Mouse (Mus musculus) E14TG2a.4 (cell line): ENCODE results near the gene Arpc4.

ENCODE experiments used
- H3K27me3 ChIP-seq: 2 replicates; pipeline ENCODE4 v1.6.1; 2014; ENCODE audit warnings: low read length, control low read depth; ENCODE audit not compliant: insufficient read depth
- H3K36me3 ChIP-seq: 2 replicates; pipeline ENCODE4 v1.6.1; 2014; ENCODE audit warnings: low read length, control low read depth; ENCODE audit not compliant: insufficient read depth
- H3K4me1 ChIP-seq: replicated peaks from 2 replicates; pipeline ENCODE4 v1.6.1; 2014; ENCODE audit warnings: low read depth, low read length, control low read depth
- H3K4me3 ChIP-seq: replicated peaks from 2 replicates; pipeline ENCODE4 v1.5.1; 2014; ENCODE audit warnings: mild to moderate bottlenecking, low read length
- H3K9me3 ChIP-seq: 2 replicates; pipeline ENCODE4 v1.6.1; 2014; ENCODE audit warnings: low read length, control low read depth
- CTCF ChIP-seq: conservative IDR thresholded peaks from 2 replicates; pipeline ENCODE4 v1.5.1; 2014; ENCODE audit warnings: low read length
- NANOG ChIP-seq: IDR thresholded peaks from 2 replicates; pipeline ENCODE4 v1.6.1; 2014; ENCODE audit warnings: borderline replicate concordance, low read length, mixed read lengths
- POU5F1 ChIP-seq: IDR thresholded peaks from 2 replicates; pipeline ENCODE4 v1.6.1; 2014; ENCODE audit warnings: low read length, borderline replicate concordance

Gene Arpc4

DNA sequence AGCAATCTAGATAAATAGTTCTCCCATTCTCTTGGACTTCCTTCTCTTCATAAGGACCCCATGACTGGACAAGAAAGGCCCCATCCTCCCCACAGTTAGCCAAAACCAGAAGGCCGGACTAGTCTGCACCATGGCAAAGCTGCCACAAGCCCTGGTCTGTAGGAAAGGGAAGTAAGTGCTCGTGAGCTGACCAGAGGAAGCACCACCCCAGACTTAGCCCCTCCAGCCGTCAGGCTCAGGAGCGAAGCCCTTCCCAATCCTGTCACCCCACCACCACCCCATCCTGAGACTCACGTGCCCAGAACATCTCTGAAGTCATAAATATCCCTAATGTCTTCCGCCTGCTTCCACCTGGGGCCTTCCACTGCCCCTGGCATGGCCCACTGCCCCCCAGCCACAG lies 36.3 kb upstream of the Arpc4 start:
- H3K4me3 ChIP-seq = no peak overlapping the region
- no peaks in the 10 kb centered on the region for H3K9me3 ChIP-seq
- H3K4me1 ChIP-seq = peaks cover 40% of the 10 kb centered on the region
- TF ChIP-seq POU5F1 = no peak
- TF ChIP-seq NANOG = no peak
- no peak for TF ChIP-seq CTCF
- peaks cover 7% of the 10 kb centered on the region; the same call in 1 of the 2 replicates for H3K27me3 ChIP-seq
- no peaks in the 10 kb centered on the region; the same call in 1 of the 2 replicates for H3K36me3 ChIP-seq

DNA sequence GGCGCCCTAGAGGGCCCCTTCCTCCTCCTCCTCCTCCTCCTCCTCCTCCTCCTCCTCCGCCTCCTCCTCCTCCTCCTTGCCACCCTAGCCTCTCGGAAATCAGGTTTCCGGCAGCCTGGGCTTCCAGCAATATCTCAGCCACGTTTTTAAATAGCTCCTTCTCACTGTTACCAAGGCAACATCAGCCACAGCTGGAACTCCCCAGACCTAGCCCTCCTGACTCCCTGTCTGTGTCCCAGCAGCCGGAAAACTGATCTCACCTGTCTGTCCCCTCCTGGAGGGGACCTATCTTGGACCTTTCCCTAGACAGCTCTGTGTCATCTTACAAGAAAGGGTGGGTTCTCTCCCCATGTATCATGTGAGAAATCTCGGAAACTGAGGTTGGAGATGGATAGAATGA lies 35.6 kb upstream of the Arpc4 start:
- H3K4me3 ChIP-seq = no peak overlapping the region
- H3K27me3 ChIP-seq = peaks cover 7% of the 10 kb centered on the region; the same call in 1 of the 2 replicates
- no peaks in the 10 kb centered on the region for H3K9me3 ChIP-seq

DNA sequence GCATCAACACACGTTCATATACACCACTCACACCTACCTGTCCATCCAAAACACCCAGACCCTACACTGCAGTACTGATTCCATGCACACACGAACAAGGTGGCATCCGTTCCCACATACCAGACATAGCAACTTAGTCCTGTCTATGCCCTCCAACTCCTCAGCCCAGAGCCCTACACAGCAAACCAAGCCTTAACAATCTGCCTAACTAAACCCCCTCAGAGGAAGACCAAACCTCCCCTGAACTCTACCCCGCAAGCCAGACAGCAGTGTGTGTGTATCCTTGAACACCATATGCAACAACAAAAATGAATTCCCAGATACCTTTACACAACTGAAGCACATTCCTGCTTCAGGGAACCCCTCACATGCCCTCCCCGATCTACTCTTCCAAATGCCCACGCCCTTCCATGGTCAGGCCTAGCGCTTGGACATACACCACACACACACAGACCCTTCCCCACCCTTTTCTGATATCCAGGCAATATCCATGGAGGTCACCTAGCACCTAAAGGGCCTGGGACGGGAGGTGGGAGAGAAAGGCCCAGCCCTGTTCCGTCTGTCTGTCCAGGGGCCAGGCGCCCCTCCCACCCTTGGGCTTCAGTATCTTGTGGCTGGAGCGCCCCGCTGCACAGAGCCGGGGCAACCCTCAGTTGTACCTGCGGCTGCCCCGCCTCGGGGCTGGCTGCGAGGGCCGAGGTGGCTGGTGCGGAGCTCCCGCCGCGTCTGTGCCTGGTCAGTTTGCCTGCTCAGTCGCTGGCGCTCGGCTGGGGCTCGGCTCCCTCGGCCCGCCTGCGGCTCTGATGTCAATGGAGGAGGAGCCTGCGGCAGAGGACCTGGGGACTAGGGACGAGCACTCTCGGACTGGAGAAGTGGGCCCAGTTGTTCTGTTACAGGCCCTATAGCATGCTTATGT lies 34.5 kb upstream of the Arpc4 start, which contains the start of gene Camk1:
Gene Camk1 (minus strand): TSS at position 808 of the 916 bp plus-strand sequence.
- TF ChIP-seq CTCF = no peak
- no peak for TF ChIP-seq POU5F1
- no peak for TF ChIP-seq NANOG
- peak within 1 kb of the TSS; percentile 79 for H3K4me3 ChIP-seq
- peaks cover 7% of the 10 kb centered on the region; the same call in 1 of the 2 replicates for H3K27me3 ChIP-seq
- no peaks in the 10 kb centered on the region for H3K36me3 ChIP-seq
- peaks cover 45% of the 10 kb centered on the region for H3K4me1 ChIP-seq
- H3K9me3 ChIP-seq = no peaks in the 10 kb centered on the region

More for the DNA sequence above, 35.6 kb upstream of the Arpc4 start:
- H3K36me3 ChIP-seq = no peaks in the 10 kb centered on the region; the same call in 1 of the 2 replicates
- H3K4me1 ChIP-seq = peaks cover 45% of the 10 kb centered on the region
- TF ChIP-seq POU5F1 = no peak
- TF ChIP-seq CTCF = no peak
- TF ChIP-seq NANOG = no peak

DNA sequence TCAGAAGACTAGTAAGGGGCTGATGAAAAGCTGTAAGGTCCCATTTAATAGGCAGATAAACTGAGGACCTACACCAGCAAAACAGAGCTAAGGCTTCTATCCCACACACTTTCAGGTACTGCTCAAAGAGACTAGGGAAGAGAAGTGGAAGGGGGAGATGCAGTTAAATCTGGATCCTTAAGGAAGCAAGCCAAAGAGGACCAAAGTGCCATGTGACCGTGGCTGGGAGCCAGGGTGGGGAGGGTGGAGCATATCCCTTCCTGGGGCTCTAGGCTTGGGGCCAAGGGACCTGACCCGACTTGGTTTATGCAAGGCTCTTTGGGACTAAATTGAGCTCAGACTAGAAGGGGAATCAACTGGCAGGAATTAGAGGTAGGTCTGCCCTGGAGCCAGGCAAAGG lies 33.6 kb upstream of the Arpc4 start:
- peaks cover 7% of the 10 kb centered on the region; the same call in 1 of the 2 replicates for H3K27me3 ChIP-seq
- H3K36me3 ChIP-seq = no peaks in the 10 kb centered on the region
- H3K4me3 ChIP-seq = peak overlapping the region; percentile 79; the same call in 1 of the 2 replicates
- H3K9me3 ChIP-seq = no peaks in the 10 kb centered on the region
- H3K4me1 ChIP-seq = peaks cover 41% of the 10 kb centered on the region
- TF ChIP-seq POU5F1 = no peak
- no peak for TF ChIP-seq CTCF
- no peak for TF ChIP-seq NANOG

DNA sequence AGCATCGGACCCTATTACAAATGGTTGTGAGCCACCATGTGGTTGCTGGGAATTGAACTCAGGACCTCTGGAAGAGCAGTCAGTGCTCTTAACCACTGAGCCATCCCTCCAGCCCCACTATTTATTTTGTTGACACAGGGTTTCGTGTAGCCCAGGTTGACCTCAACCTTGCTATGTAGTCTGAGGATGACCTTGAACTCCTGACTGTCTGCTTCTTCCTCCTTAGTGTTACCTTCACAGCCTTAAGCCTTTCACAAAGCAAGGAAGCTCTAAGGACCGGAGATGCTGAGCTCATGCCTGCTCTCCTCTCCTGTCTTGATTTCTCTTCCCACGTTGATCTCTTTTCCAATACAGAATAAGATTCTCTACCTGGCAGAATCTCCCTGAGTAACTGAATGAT lies 31.0 kb upstream of the Arpc4 start:
- H3K4me1 ChIP-seq = peaks cover 52% of the 10 kb centered on the region
- TF ChIP-seq POU5F1 (no peak), CTCF (no peak), NANOG (no peak)

DNA sequence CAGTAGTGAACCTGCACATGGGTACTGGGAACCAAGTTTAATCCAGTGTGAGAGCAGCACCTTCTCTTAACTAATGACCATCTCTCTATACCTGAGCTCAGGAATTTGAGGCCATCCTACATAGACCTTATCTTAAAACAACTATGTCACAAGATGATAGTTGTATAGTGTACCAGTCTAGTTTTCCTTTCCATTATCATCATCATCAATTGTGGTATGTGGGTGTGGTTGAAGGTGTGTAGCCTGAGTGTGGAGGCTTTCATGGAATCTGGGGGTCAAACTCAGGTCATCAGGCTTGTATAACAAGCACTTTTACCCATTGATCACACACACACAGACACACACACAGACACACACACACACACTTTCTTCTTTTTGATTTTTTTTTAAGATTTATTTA lies 27.4 kb upstream of the Arpc4 start:
- Histone ChIP-seq H3K4me1 (peaks cover 38% of the 10 kb centered on the region), H3K27me3 (no peaks in the 10 kb centered on the region), H3K4me3 (no peak overlapping the region), H3K36me3 (no peaks in the 10 kb centered on the region), H3K9me3 (no peaks in the 10 kb centered on the region)
- TF ChIP-seq CTCF = no peak
- TF ChIP-seq NANOG = no peak
- no peak for TF ChIP-seq POU5F1

More for the DNA sequence above, 31.0 kb upstream of the Arpc4 start:
- Histone ChIP-seq H3K36me3 (no peaks in the 10 kb centered on the region), H3K4me3 (no peak overlapping the region), H3K9me3 (no peaks in the 10 kb centered on the region), H3K27me3 (peaks cover 7% of the 10 kb centered on the region; the same call in 1 of the 2 replicates)

DNA sequence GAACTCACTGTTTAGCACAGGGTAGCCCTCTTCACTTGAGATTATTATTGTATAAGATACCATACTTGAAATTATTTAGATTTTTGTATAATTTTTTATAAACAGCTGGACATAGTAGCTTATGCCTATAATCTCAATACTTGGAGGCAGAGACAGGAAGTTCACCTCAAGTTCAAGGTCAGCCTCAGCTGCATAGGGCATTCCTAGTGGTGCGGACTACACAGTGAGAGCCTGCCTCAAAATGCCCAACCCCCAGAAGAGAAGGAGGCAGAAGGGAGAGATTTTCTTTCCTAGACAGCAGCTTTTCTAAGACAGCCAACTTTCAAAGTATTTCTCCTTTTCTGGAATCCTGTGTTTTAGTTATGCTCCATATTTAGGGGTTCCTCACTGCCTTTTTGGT lies 26.8 kb upstream of the Arpc4 start:
- H3K4me1 ChIP-seq = peaks cover 42% of the 10 kb centered on the region
- no peaks in the 10 kb centered on the region for H3K27me3 ChIP-seq
- TF ChIP-seq NANOG (no peak), CTCF (no peak), POU5F1 (no peak)
- H3K9me3 ChIP-seq = no peaks in the 10 kb centered on the region
- no peaks in the 10 kb centered on the region for H3K36me3 ChIP-seq
- no peak overlapping the region for H3K4me3 ChIP-seq

DNA sequence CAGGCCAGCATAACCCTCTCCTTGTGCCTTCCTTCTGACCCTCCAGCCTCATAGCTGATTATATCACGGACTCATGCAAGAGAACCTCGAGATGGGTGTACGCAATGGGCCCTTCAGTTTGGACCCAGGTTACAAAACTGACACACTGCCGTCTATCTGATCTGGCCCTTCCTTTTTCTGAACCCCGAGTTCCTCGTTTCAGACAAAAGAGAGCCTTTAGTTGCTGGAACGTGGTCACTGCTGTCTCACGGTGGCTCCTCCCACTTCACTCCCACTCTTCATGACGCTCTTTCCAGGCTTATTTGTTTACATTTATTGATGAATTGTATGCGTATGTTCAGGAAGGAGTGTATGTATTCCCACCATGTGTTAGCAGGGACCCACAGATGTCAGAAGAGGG lies 26.3 kb upstream of the Arpc4 start:
- peaks cover 41% of the 10 kb centered on the region for H3K4me1 ChIP-seq
- TF ChIP-seq POU5F1 (no peak), CTCF (no peak), NANOG (no peak)
- no peaks in the 10 kb centered on the region for H3K36me3 ChIP-seq
- H3K9me3 ChIP-seq = no peaks in the 10 kb centered on the region
- H3K27me3 ChIP-seq = no peaks in the 10 kb centered on the region
- H3K4me3 ChIP-seq = no peak overlapping the region

DNA sequence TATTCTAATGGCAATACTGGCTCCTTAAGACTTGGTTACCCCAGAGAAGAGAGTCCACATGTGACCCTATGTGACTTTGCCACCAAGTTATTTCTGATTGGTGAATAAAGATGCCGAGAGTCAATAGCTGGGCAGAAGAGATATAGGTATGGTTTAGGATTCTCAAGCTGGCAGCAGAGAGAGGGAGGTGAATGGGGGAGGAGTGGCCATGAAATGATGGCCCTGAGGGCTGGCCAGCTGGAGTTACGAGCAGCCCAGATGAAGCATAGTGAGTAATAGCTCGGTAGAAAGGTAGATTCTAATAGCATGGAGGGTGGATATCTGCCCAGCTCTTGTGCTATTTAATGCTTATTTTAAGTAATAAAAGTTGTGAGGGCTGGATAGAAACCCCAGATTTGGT lies 25.1 kb upstream of the Arpc4 start:
- Histone ChIP-seq H3K9me3 (no peaks in the 10 kb centered on the region), H3K4me1 (peaks cover 36% of the 10 kb centered on the region), H3K27me3 (no peaks in the 10 kb centered on the region), H3K36me3 (no peaks in the 10 kb centered on the region), H3K4me3 (no peak overlapping the region)
- TF ChIP-seq POU5F1 (no peak), NANOG (no peak), CTCF (no peak)
